Mouse (Mus musculus) embryonic facial prominence, embryonic 15.5 days (tissue): Measurements from ENCODE around the gene Otub2. TPM values are rescaled to one million over a fixed set of nuclear protein-coding genes. Genes with fewer than 3 reads are reported as not detected.
"Not testable (repeated sequence)": the region's sequence is repeated elsewhere in the genome, so short reads cannot be mapped to it uniquely, and the experiment has no call there.

Experiments
- ATAC-seq: fragments of 200-750 bp; cut with Nextera tagmentation; 2 replicates; pipeline ENCODE4 v1.8.0; 2017; ENCODE audit warnings: low read depth, moderate TSS enrichment; ENCODE audit not compliant: insufficient number of reproducible peaks, low FRiP score, low TSS enrichment
- H3K27ac ChIP-seq: fragments of 300-500 bp; sonication (generic); replicated peaks from 2 replicates; pipeline ENCODE4 v1.5.1; 2015; ENCODE audit warnings: mild to moderate bottlenecking, inconsistent platforms
- H3K27me3 ChIP-seq: fragments of 300-500 bp; sonication (generic); 2 replicates; pipeline ENCODE4 v1.6.1; 2015; ENCODE audit warnings: inconsistent platforms
- H3K36me3 ChIP-seq: fragments of 300-500 bp; sonication (generic); 2 replicates; pipeline ENCODE4 v1.6.1; 2015; ENCODE audit warnings: mild to moderate bottlenecking, inconsistent platforms
- H3K4me1 ChIP-seq: fragments of 300-500 bp; sonication (generic); 2 replicates; pipeline ENCODE4 v1.6.1; 2015; ENCODE audit warnings: inconsistent platforms
- H3K4me2 ChIP-seq: fragments of 300-500 bp; sonication (generic); replicated peaks from 2 replicates; pipeline ENCODE4 v1.6.1; 2015; ENCODE audit warnings: mild to moderate bottlenecking, inconsistent platforms
- H3K4me3 ChIP-seq: fragments of 300-500 bp; sonication (generic); replicated peaks from 2 replicates; pipeline ENCODE4 v1.5.1; 2015; ENCODE audit warnings: mild to moderate bottlenecking, inconsistent platforms
- H3K9ac ChIP-seq: fragments of 300-500 bp; sonication (generic); 2 replicates; pipeline ENCODE4 v1.6.1; 2015; ENCODE audit warnings: inconsistent platforms
- H3K9me3 ChIP-seq: fragments of 300-500 bp; sonication (generic); replicated peaks from 2 replicates; pipeline ENCODE4 v1.6.1; 2016; ENCODE audit warnings: inconsistent platforms
- WGBS: fragments of 180-500 bp; shearing (Covaris S2); methylation state at CpG from one replicate; pipeline ENCODE4 v1.1.7; 2015; 5-methylcytosine and 5-hydroxymethylcytosine counted together
- polyA plus RNA-seq: library from polyadenylated mRNA; unstranded; fragments of >200 nt; fragmentation: Nextera tagmentation; extraction: Ambion mirVana; gene quantifications from 2 replicates; pipeline ENCODE4 v1.2.1, GENCODE M21; 2015

The Otub2 gene
- polyA plus RNA-seq, 1 experiment from 2014 or later, result 13.7 TPM

DNA sequence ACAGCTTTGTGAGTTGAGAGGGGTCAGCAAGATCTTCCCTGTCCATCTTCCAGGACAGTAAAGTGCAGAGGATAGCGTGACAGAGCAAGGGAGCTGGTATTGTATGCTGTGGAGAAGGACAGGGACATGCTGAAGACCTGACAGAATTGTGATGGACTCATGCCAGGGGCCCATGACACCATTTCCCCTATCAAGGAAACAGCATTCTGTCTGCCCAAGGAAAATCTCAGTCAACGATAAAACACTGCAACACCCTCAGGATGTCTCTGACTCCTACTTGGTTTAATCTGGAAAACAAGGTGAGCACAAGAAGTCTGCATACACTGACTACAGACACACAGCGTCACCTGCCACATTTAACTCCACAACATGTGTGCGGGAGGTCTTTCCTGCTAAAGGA, 19.2 kb downstream of the Otub2 start, which contains the start of gene 9330161L09Rik:
9330161L09Rik (minus strand) TSS at position 101 of the 400 bp plus-strand sequence.
- no peaks in the 10 kb centered on the region for H3K4me1 ChIP-seq
- H3K9ac ChIP-seq, result no peak within 1 kb of the TSS
- no peaks in the 10 kb centered on the region for H3K27me3 ChIP-seq
- no peak within 1 kb of the TSS for H3K4me3 ChIP-seq
- no peak within 1 kb of the TSS for H3K4me2 ChIP-seq
- H3K36me3 ChIP-seq, result peaks cover 94% of the 10 kb centered on the region
- WGBS, result 97% methylated on average over 4 of the region's 4 CpGs
- no peak for ATAC-seq
- no peaks in the 10 kb centered on the region for H3K9me3 ChIP-seq
- H3K27ac ChIP-seq, result no peak within 1 kb of the TSS

DNA sequence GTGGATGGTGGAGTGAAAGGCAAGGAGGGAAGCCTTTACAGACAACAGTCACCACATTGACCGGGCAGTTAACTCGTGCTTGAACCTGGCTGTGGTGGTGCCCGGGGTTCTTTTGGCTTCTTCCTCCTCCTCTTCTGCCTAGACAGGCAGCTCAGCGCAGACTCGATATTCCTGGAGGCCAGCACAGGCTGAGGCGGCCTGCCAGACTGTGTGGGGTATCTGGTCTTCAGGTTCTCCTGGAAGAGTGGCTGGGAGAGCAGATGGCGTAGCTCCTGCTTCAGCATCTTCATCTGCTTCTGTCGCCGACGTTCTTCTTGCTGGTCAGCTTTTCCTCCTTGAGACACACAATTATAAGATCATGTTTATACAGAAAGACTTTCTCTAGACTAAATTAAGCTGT, 19.7 kb downstream of the Otub2 start:
- Histone ChIP-seq H3K9me3 (no peaks in the 10 kb centered on the region), H3K27ac (no peak overlapping the region), H3K4me3 (no peak overlapping the region), H3K27me3 (no peaks in the 10 kb centered on the region), H3K9ac (no peak overlapping the region), H3K4me2 (no peak overlapping the region), H3K36me3 (peaks cover 94% of the 10 kb centered on the region), H3K4me1 (no peaks in the 10 kb centered on the region)
- WGBS, result 91% methylated on average over 10 of the region's 10 CpGs
- no peak for ATAC-seq

DNA sequence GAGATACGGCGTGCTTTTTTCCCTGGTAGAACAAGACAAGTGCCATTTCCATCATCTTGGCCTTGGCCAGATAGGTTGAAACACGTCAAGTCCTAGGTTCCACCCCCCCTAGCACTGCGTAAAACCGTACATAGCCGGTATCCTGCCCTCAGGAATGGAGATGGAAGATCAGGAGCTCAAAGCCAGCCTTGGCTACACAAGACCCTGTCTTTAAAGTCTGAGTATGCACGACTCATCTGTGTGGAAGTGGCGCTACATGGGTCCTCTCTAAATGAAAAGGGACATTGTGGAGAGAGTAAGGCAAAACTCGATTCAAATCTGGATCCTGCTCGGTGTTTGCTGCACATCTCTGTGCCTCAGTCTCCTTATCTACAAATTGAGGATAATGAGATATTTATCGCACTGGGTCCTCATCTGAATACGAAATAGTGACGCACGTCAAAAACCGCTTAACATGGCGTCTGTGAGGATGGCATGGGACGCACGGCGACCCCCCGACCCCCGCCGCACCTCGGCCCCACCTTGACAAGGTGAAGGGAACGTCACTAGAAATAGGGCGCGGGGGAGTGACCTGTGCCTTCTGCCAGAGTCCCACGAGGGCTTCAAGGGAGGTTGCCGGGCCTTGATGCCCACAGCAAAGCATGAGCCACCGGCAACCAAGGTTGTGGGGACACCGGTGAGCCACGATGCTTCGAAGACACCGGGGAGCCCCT, 36.7 kb downstream of the Otub2 start:
- Histone ChIP-seq H3K27me3 (no peaks in the 10 kb centered on the region), H3K4me2 (peak overlapping the region; percentile 78), H3K36me3 (peaks cover 5% of the 10 kb centered on the region; the same call in 1 of the 2 replicates), H3K4me1 (peaks cover 27% of the 10 kb centered on the region), H3K9ac (peak overlapping the region; percentile 93), H3K4me3 (peak overlapping the region; percentile 96), H3K9me3 (no peaks in the 10 kb centered on the region), H3K27ac (0 out of 2 replicates have a peak overlapping the region, but pooled peaks have one; percentile 29)
- 9% methylated on average over 33 of the region's 33 CpGs for WGBS
- peak; percentile 41 for ATAC-seq

DNA sequence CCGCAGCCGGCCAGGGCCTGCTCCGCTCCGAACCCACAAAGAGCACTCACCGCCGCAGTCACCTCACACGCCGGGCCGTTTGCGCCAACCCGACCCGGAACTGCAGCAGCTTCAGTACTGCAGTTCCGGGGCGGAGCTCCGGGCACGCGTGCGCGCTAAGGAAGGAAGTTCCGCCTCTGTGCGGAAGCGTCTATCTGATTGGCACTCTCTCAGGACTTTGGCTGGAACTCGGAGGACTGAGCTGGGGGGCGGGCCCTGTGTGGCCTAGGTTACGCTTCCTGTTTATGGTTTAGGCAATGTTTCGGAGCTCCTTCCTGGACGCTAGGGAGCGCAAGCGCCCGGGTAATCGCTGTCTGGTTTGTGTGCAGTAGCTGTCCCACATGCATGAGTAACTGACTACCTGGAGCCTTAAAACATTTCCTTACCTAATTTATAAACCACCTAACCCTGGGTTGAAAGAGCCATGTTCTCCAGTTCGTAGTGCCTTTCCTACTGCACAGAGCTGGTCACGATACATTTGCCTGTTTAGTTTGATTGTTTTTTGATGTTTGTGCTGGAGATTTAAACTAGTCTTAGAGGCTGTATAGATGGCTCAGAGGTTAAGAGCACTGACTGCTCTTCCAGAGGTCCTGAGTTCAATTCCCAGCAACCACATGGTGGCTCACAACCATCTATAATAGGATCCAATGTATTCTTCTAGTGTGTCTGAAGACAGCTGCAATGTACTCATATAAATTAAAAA, 37.4 kb downstream of the Otub2 start, which contains the start of gene Ddx24:
Ddx24 (minus strand) TSS at position 102 of the 742 bp plus-strand sequence.
- peak within 1 kb of the TSS; percentile 78 for H3K4me2 ChIP-seq
- H3K9ac ChIP-seq, result peak within 1 kb of the TSS; percentile 93
- no peaks in the 10 kb centered on the region for H3K27me3 ChIP-seq
- peaks cover 5% of the 10 kb centered on the region; the same call in 1 of the 2 replicates for H3K36me3 ChIP-seq
- no peaks in the 10 kb centered on the region for H3K9me3 ChIP-seq
- H3K4me1 ChIP-seq, result peaks cover 27% of the 10 kb centered on the region
- WGBS, result 2% methylated on average over 33 of the region's 33 CpGs
- peak within 1 kb of the TSS; percentile 96 for H3K4me3 ChIP-seq
- H3K27ac ChIP-seq, result peak within 1 kb of the TSS; percentile 58; the same call in 1 of the 2 replicates
- peak; percentile 100 for ATAC-seq

DNA sequence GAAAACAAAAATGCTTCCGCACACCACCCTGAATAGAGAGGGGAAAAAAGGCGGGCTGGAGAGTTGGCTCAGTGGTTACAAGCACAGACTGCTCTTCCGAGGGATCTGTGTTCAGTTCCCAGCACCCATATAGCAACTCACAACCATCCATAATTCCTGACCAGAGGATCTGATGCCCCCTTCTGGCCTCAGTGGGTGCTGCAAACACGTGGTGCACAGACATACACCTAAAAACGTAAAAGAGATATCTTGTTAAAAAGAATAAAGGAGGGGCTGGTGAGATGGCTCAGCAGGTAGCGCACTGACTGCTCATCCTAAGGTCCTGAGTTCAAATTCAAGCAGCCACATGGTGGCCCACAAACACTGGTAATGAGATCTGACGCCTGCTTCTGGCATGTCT, 38.2 kb downstream of the Otub2 start:
- peaks cover 5% of the 10 kb centered on the region; the same call in 1 of the 2 replicates for H3K36me3 ChIP-seq
- no peak for ATAC-seq
- WGBS, result 88% methylated on average over 7 of the region's 7 CpGs

DNA sequence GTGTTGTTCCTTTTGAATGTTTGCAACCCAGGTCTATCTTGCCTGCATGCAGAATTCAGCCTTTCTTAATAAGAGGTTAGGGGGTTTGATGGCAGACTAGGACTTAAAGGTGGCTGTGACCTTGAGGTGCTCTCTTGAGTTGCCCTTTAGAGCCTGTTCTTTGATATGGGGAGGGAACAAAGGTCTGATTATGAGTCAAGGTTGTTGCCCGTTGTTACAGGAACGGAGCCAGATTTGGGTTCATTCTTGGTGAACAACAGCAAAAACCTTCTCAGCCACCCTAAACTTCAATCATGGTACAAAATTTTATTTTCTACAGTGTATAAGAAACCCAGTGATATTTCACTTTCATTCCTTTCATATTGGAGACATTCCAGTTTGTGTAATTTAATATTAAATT, 44.9 kb downstream of the Otub2 start:
- no peaks in the 10 kb centered on the region for H3K9me3 ChIP-seq
- H3K4me2 ChIP-seq, result no peak overlapping the region
- no peak overlapping the region for H3K9ac ChIP-seq
- WGBS, result 87% methylated on average over 2 of the region's 2 CpGs
- no peak overlapping the region for H3K27ac ChIP-seq
- no peaks in the 10 kb centered on the region for H3K27me3 ChIP-seq
- H3K36me3 ChIP-seq, result no peaks in the 10 kb centered on the region
- H3K4me1 ChIP-seq, result no peaks in the 10 kb centered on the region
- no peak overlapping the region for H3K4me3 ChIP-seq
- no peak for ATAC-seq

More for the DNA sequence above, 38.2 kb downstream of the Otub2 start:
- Histone ChIP-seq H3K9me3 (no peaks in the 10 kb centered on the region), H3K9ac (no peak overlapping the region), H3K27ac (no peak overlapping the region), H3K4me1 (peaks cover 22% of the 10 kb centered on the region), H3K27me3 (no peaks in the 10 kb centered on the region), H3K4me2 (no peak overlapping the region), H3K4me3 (no peak overlapping the region)

DNA sequence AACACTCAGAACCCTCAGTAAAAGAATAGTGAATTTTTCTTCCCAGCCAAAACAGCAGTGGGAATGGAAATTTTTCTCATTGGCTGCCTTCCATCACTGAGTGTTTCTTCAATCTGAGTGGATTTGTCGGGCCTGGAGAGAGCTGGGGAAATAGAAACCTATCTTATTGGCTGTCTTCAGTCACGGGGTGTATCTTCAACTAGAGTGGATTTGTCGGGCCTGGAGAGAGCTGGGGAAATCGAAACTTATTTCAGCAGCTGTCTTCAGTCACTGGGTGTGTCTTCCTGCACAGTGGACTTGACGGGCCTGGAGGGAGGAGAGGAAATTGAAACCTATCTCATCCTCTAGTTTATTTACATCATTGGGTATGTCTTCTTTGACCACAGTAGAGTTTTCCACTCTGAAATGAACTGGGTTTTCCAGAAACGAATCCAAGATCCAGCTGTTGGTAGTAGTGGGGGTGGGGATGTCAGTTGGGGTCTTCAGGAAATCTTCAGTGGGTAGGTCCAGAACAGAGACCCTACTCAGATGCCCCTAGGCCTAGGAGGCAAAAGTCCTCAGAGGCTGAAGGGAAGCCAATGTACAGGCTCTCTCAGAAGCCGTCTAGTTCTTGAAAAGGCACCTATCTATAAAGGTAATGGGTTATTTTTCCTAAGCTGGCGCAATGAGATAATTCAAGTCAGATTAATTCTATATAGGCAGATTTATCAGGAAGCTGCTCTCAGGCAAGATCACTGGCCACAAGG, 45.7 kb downstream of the Otub2 start, which contains the start of gene Ifi27:
Ifi27 (plus strand) TSS at position 226 of the 746 bp plus-strand sequence.
- H3K4me2 ChIP-seq, result peak within 1 kb of the TSS; percentile 41

DNA sequence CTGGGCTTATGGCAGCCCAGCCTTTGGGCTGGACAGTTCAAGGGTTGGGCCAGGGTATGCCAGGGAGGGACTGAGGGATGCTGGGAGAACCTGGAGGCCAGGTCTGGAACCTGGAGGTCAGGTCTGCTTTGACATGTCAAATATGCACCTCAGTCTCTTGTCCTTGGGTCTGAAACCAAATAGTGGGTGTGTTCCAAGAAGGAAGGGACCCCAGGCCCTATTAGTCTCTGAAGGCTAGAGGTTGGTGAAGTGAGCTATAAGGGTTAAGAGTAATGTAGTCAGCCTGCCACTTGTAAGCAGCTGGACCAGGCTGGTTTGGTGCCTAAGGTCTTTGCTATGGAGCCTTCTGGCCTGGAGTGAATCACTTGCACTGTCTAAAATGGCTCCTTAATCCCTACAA, 46.4 kb downstream of the Otub2 start:
- H3K27ac ChIP-seq, result no peak overlapping the region
- H3K9ac ChIP-seq, result no peak overlapping the region
- no peak for ATAC-seq
- H3K4me2 ChIP-seq, result peak overlapping the region; percentile 41; the same call in 1 of the 2 replicates
- H3K27me3 ChIP-seq, result no peaks in the 10 kb centered on the region
- no peaks in the 10 kb centered on the region for H3K36me3 ChIP-seq
- no peaks in the 10 kb centered on the region for H3K4me1 ChIP-seq
- H3K4me3 ChIP-seq, result peak overlapping the region; percentile 38
- no peaks in the 10 kb centered on the region for H3K9me3 ChIP-seq

More for the DNA sequence above, 45.7 kb downstream of the Otub2 start, which contains the start of gene Ifi27:
- H3K9me3 ChIP-seq, result no peaks in the 10 kb centered on the region
- H3K27me3 ChIP-seq, result no peaks in the 10 kb centered on the region
- H3K27ac ChIP-seq, result 0 out of 2 replicates have a peak within 1 kb of the TSS, but pooled peaks have one; percentile 8
- 0 out of 2 replicates have a peak within 1 kb of the TSS, but pooled peaks have one; percentile 9 for H3K9ac ChIP-seq
- H3K4me1 ChIP-seq, result no peaks in the 10 kb centered on the region
- H3K36me3 ChIP-seq, result no peaks in the 10 kb centered on the region
- ATAC-seq, result peak; percentile 89
- 43% methylated on average over 8 of the region's 8 CpGs for WGBS
- H3K4me3 ChIP-seq, result peak within 1 kb of the TSS; percentile 38

DNA sequence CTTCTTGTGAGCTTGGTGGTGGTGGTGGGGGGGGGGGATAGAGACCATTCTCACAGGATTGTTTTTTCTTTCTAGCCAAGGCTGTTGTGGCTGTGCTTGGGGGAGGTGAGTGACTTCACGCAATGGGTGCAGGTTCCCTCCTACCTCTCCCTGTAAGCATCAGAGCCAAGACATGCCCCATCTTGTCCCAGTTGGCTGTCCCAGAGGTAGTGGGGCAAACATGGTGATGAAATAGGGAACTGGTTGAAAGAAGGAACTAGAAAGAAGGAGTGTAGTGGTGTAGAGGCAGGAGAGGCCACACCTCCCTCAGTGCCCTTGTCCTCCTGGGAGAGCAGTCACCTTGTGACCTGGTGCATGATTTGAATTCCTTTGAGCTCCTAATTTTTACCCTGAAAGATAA, 49.1 kb downstream of the Otub2 start:
- Histone ChIP-seq H3K4me2 (no peak overlapping the region), H3K27me3 (no peaks in the 10 kb centered on the region), H3K9ac (no peak overlapping the region), H3K27ac (no peak overlapping the region), H3K9me3 (no peaks in the 10 kb centered on the region), H3K4me1 (no peaks in the 10 kb centered on the region), H3K36me3 (no peaks in the 10 kb centered on the region), H3K4me3 (no peak overlapping the region)
- WGBS, result 74% methylated on average over 1 of the region's 1 CpGs
- ATAC-seq, result no peak

DNA sequence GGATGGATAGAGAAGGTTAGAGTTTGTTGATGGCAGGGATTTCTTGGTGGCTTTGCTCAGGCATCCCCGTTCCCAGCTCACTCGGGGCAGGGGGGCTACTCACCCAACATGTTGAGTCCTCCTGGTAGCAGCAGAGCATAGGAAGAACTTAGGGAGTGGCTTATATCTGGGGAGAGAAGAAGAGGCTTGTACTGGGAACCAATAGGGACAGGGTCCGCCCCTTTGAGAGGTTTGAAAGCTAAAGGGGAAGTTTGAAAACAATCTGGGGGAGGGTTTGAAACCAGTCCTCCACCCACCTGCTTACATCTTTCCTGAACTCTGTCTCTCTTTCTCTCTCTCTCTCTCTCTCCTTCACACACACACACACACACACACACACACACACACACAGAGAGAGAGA, 55.0 kb downstream of the Otub2 start, which contains the start of gene Ifi27l2a:
Ifi27l2a (minus strand) TSS at position 157 of the 400 bp plus-strand sequence.
- no peaks in the 10 kb centered on the region for H3K27me3 ChIP-seq
- H3K27ac ChIP-seq, result no peak within 1 kb of the TSS
- H3K9ac ChIP-seq, result no peak within 1 kb of the TSS
- no peaks in the 10 kb centered on the region for H3K4me1 ChIP-seq
- no peak within 1 kb of the TSS for H3K4me3 ChIP-seq
- no peak for ATAC-seq
- WGBS, result 31% methylated on average over 3 of the region's 3 CpGs
- no peaks in the 10 kb centered on the region for H3K36me3 ChIP-seq
- H3K4me2 ChIP-seq, result no peak within 1 kb of the TSS
- no peaks in the 10 kb centered on the region for H3K9me3 ChIP-seq

DNA sequence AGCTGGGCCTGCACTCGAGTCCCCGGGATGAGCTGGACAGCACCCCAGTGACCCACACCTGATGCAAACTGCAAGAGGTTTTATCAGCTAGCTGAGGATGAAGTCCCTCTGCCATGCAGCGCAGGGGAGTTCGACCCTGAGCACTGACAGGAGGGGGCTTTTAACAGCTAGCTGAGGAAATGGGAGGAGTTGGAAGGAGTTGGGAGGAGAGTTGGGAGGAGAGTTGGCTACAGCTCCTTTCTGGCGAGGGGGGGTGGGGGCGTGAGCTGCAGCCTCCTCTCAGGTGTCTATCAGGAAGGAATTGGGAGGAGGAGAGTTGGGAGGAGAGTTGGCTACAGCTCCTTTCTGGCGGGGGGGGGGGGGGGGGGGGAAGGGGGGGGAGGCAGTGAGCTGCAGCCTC, 55.8 kb downstream of the Otub2 start:
- H3K27ac ChIP-seq, H3K4me2 ChIP-seq, H3K9ac ChIP-seq, H3K9me3 ChIP-seq, H3K4me3 ChIP-seq, H3K36me3 ChIP-seq, ATAC-seq, H3K27me3 ChIP-seq, H3K4me1 ChIP-seq: not testable (repeated sequence)
- 32% methylated on average over 6 of the region's 7 CpGs for WGBS
